Mouse (Mus musculus) spleen, adult 2 months (tissue): ENCODE measurements around the gene Epha5.

ENCODE experiments used
- CTCF ChIP-seq: fragments of 200-500 bp; IDR thresholded peaks from 2 replicates; pipeline ENCODE4 v1.5.1; 2011; ENCODE audit warnings: mild to moderate bottlenecking, inconsistent platforms; ENCODE audit not compliant: insufficient read depth, insufficient read length, insufficient replicate concordance; ENCODE audit errors: extremely low read depth
- POLR2A ChIP-seq: fragments of 200-500 bp; IDR thresholded peaks from 2 replicates; pipeline ENCODE4 v1.6.1; 2011; ENCODE audit warnings: low read depth, low read length, inconsistent platforms

DNA sequence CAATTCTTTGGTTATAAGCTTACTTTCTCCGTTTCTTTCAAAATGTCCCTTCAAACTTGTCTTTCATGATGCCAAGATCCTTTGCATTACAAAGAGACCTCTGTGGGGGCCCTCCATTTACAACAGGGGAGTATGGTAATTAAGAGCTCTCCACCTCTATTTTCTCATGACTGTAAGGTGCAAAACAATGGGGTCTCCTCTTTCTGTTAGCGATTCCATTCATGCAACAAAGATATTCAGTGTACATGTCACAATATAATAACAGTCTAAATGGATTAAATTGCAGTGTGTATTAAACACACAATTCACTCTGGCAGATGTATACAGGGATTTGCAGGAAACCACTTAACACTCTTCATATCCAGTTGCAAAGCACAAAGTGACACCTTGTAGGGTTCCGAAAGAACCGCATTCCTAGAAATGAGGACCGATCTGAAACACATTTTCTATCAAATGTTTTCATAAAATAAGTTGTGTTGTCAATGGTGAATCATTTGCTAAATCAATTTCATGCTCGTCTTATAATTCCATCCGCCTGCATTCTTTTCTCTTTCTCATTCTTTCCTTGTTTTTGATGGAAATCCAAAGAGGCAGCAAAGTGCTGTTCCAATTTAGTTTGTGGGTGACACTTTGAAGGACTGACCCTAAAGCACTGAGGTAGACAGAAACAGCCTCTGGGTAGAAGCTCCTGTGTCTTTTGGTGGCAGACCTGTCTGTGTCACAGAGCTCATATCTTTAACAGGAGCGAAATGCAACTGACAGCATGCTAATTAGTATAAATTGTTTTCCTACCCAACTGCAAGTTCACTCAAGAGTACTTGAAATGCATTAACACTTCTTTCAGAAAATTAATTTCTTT, 118.1 kb downstream of the Epha5 start:
- TF ChIP-seq POLR2A, result no peak
- no peak for TF ChIP-seq CTCF
